Mouse (Mus musculus) B cell, adult (primary cell): Measurements from ENCODE around the gene Adam30. TPM values are rescaled to one million over a fixed set of nuclear protein-coding genes. Genes with fewer than 3 reads are reported as not detected.

Experiments used
- total RNA-seq: library from RNA; stranded (reverse); gene quantifications from 4 replicates; pipeline ENCODE4 v1.2.4, GENCODE M21; 2023; ENCODE audit not compliant: inconsistent age

Gene Adam30
- 8.4 to 11.5 TPM (median 10.6 TPM) in 4 replicates for total RNA-seq

DNA sequence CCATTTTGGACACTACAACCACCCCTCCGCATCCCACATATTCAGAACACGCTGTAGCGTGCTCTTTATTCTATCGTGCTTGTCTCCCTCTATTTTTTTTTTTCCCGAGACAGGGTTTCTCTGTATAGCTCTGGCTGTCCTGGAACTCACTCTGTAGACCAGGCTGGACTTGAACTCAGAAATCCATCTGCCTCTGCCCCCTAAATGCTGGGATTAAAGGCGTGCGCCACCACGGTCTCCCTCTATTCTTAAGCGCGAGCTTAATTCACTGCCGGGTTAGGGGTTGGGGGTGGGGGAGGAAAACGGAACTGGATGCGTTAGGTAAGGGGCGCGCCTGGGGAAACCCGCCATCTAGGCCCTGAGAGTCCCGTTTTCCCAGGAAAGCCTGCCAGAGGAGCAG is at the start of gene Adam30:
TSS of gene Adam30 (plus strand) at position 301 of the 400 bp plus-strand sequence.

Other genes starting within 250 kb of the Adam30 start
- 275 to 293 TPM (median 287 TPM) in 4 replicates for gene Notch2, start 147.1 kb upstream of the Adam30 start, total RNA-seq
- gene Reg4, start 61.5 kb downstream of the Adam30 start, total RNA-seq = not detected in 4 replicates
- 0.21 TPM in 1 of 4 replicates, not detected in the others for gene Hmgcs2, start 119.8 kb downstream of the Adam30 start, total RNA-seq
- 60.1 to 71.5 TPM (median 61.5 TPM) in 4 replicates for gene Phgdh, start 179.4 kb downstream of the Adam30 start, total RNA-seq
- gene Zfp697, start 221.8 kb downstream of the Adam30 start, total RNA-seq = not detected in 4 replicates